Mouse (Mus musculus) CD4-positive naive resting alpha-beta T cell, adult 57 days (primary cell): ENCODE measurements around the gene Yjefn3. TPM values are rescaled to one million over a fixed set of nuclear protein-coding genes. Genes with fewer than 3 reads are reported as not detected.

Experiments used
- total RNA-seq: library from RNA; stranded (reverse); gene quantifications from one replicate; pipeline ENCODE4 v1.2.4, GENCODE M21; 2023

The Yjefn3 gene
- 2.8 TPM for total RNA-seq

GRCm38 (mm10) chr8:69902163-69903062 is at the start of gene Yjefn3, which contains the start of the genes Tssk6 and Ndufa13:
Yjefn3 (minus strand) TSS chr8:69902712.
Tssk6 (plus strand) TSS chr8:69902184.
Ndufa13 (minus strand) TSS chr8:69902558.

GRCm38 (mm10) chr8:69887289-69888243 is 14.9 kb downstream of the Yjefn3 start, which contains the start of gene Cilp2:
Cilp2 (minus strand) TSS chr8:69887687.

Other genes starting within 250 kb of the Yjefn3 start
- gene Zfp964, start 248.2 kb downstream of the Yjefn3 start, total RNA-seq, result 0.27 TPM
- gene Zfp869, start 192.0 kb downstream of the Yjefn3 start, total RNA-seq, result 67.6 TPM
- gene Zfp963, start 152.7 kb downstream of the Yjefn3 start, total RNA-seq, result 4.3 TPM
- not detected for gene Gm20422, start 127.8 kb downstream of the Yjefn3 start, total RNA-seq
- gene Atp13a1, start 111.5 kb downstream of the Yjefn3 start, total RNA-seq, result 65.7 TPM
- 36.3 TPM for gene Zfp866, start 111.5 kb downstream of the Yjefn3 start, total RNA-seq
- gene Gmip, start 94.0 kb downstream of the Yjefn3 start, total RNA-seq, result 254 TPM
- gene Lpar2, start 80.3 kb downstream of the Yjefn3 start, total RNA-seq, result 4.0 TPM
- 3.2 TPM for gene Pbx4, start 70.2 kb downstream of the Yjefn3 start, total RNA-seq
- gene Cilp2, start 15.0 kb downstream of the Yjefn3 start, total RNA-seq, result not detected
- gene Tssk6, start 528 bp downstream of the Yjefn3 start, total RNA-seq, result 0.89 TPM
- gene Ndufa13, start 154 bp downstream of the Yjefn3 start, total RNA-seq, result 52.0 TPM
- 90.5 TPM for gene Gatad2a, start 93.7 kb upstream of the Yjefn3 start, total RNA-seq
- gene Mau2, start 140.0 kb upstream of the Yjefn3 start, total RNA-seq, result 137 TPM
- 50.6 TPM for gene Sugp1, start 140.1 kb upstream of the Yjefn3 start, total RNA-seq
- gene Tm6sf2, start 170.2 kb upstream of the Yjefn3 start, total RNA-seq, result not detected
- not detected for gene Hapln4, start 180.7 kb upstream of the Yjefn3 start, total RNA-seq
- not detected for gene Ncan, start 218.2 kb upstream of the Yjefn3 start, total RNA-seq
- 33.8 TPM for gene Nr2c2ap, start 228.6 kb upstream of the Yjefn3 start, total RNA-seq
- 30.7 TPM for gene Rfxank, start 236.4 kb upstream of the Yjefn3 start, total RNA-seq
- 52.4 TPM for gene Borcs8, start 236.8 kb upstream of the Yjefn3 start, total RNA-seq
- gene Mef2b, start 237.0 kb upstream of the Yjefn3 start, total RNA-seq, result 5.2 TPM